Mouse (Mus musculus): ENCODE data around the gene Cdhr2.

The Cdhr2 gene

DNA sequence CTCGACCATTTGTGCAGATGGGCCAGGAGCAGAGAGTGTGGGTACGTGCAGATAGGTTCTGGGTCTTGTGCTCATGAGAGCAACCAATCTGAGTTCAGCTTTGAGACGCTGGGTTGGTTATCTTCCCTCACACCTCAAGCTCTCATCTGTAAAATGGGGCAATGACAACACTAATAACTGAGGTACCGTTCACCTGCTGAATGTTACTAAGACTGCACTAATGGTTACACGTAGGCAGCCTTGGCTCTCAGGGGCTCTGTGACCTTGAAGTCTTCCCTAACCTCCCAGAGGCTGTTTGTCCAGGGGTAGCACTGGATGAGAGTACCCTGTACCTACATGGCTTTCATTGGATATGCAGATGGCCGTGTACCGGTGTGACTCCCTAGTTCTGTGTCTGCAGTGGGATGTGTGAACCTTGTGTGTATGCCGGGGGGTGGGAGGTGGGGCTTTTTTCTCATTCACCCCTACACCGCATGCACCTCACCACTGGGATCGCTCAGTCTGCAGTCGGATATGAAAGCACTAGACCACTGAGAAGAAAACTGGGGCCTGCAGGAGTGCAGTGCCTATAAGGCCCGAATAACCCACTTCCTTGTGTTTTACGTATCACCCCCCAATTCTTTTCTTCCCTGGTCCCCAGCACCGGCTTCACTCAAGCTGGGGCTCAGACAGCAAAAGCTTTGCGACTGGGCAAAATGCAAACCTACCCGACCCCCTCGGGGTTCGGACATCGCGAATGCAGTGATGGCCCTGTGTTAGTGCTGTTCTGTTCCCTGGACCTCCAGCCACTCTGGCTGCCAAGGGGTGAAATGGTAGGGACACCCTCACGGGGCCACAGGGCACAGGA is 8.3 kb upstream of the Cdhr2 start:
- peak; percentile 16 for DNase-seq (ENCODE audit: extremely low spot score, low spot score)

DNA sequence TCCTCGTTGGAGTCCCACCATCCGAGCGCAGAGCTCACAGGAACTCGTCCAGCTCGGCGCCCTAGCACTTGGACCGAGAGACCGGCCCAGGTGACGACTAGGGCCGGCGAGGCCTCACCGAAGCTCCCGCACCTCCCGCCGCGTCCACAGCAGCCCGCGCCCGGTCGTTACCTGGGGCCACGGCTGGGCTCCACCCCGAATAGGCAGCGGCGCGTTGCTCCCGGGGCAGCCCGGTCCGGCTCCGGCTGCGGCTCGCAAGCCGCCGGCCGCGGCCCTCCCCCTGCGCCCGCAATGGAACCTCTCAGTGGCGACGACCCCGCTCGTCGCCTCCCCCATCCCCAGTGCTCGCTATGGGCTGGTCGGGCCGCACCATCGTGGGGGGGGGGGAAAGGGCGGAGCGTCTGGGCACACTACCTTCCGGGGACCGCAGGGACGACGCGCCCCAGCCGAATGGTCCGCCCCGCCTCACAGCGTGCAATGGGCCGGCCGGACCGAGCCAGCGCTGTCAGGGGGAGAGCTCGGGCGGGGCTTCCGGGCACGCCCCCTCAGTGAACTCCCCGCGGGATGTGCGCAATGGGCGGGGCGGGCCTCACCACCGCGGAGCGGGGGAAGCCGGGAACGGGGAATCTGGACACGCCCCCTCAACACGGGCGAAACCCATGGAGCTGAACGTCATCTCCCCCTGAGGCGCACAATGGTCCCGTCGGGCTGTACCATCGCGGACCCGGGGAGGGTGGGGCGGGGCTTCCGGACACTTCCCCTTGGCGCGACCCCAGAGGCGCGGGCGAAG is 7.5 kb upstream of the Cdhr2 start, which contains the start of gene Rnf44:
Gene Rnf44, minus strand, starts transcription at position 350 of the 790 bp plus-strand sequence.
- peak; percentile 99 for DNase-seq (ENCODE audit: extremely low spot score, low spot score)

DNA sequence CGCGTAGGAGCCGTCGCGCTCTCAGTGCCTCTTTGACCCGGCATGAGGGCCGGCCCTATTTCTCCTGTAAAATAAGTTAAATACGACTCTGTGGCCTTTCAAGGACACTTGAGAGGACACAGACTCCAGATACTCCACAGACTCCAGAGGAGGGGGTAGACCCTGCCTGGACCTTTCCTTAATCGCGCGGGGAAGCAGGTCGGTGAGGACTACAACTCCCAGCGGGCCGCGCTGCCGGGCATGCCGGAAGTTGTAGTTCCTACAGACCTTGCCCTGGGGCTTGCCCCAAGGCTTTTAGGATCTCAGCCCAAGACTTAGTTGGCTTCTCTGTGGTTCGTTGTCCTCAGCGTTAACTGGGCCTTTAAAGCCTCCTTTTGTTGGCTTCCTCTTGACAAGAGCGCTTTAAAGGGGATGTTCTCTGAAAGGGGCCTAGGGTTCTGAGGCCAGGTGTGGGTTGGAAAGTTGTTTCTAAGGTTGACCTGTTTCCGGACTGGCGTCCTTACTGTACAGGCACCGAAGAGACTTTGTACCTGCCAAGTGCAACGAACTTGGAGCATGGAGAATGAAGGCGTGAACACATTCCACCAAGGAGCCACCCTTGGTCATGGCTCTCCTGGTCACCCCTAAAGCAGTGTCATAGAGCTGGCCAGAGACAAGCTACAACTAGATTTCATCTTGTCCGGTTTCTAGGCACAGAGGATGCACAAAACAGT is 6.8 kb upstream of the Cdhr2 start:
- no peak for DNase-seq (ENCODE audit: extremely low spot score, low spot score)

DNA sequence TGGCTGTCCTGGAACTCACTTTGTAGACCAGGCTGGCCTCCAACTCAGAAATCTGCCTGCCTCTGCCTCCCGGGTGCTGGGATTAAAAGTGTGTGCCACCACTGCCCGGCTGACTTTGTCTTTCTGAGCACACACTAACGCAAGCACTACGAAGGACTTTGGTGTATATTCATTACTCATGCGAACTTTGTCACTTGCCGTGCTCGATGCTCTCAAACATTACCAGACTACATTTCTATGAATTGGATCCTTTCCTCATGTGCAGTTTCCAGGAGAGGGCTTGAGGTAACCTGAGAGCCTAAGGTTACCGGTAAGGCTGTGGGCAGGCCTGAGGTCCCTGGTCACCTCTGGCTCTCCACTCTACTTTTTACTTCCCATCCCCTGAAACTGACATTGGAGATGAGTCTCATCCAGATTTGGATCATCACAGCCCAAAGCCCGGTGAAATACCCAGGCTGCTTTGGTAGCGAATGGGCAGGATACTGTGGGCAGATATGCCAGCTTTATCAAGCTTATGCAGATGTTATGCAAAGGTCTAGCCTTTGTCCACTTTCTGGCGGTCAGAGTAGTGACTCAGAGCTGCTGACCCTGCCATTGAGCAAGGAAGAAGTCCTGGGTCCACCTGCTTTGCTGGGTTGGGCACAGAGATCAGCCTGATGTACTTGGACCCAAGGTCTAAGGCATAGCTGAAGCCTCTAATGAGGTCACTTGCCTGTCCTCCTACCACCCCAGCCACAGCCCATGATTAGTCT is 5.6 kb upstream of the Cdhr2 start:
- DNase-seq (ENCODE audit: extremely low spot score, low spot score) = no peak

DNA sequence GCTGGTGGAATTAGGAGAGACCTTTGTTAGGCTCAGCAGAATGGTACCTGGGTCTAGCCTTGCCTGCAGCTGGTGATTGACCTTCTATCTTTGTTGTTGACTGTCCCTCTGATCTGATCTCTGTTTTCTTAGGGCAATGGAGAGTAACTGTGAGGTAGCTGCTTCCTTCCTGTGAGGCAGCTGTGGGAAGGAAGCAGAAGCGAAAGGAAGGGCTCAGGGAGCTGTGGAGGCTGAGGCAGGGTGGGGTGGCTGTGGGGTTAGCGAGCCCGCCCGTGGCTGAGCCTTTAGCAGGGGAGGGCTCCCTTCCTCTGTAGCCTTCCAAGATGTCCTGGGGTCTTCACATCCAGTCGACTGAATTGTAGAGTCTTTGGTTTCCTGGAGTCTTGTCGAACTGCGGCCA is 1.2 kb downstream of the Cdhr2 start:
- no peak for DNase-seq (ENCODE audit: extremely low spot score, low spot score)

DNA sequence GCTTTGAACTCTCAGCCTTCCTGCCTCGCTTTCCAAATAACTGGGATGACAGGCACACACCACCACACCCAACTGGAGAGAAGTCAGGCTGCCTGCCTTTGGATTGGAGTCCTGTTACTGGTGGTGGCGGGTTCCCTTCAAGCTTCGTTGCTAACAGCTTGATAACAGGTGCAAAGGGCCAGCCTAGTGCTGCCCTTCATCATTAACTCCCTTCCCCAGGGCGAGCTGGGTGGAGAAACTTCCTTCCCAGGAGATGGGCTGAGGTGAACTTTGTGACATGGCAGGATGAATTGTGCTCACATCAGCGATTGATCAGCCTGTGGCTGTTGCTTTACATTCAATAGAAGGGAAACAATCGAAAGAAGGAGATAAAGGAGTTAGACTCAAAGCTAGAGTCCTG is 3.6 kb downstream of the Cdhr2 start:
- no peak for DNase-seq (ENCODE audit: extremely low spot score, low spot score)

DNA sequence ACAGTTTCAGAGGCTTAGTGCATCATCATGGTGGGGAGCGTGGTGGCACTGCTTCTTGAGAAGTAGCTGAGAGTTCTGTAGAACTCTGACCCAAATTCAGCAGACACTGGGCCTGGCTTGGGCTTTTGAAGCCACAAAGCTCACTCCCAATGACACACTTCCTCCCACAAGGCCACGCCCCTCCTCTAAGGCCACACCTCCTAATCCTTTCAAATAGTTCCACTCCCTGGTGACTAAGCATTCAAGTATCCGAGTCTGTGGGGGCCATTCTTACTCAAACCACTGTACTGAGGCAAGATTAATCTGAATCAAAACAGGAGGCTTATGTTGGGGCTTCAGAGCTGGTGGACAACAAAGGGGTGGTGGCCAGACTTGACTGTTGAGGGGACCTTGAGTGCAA is 9.6 kb downstream of the Cdhr2 start:
- no peak for DNase-seq (ENCODE audit: extremely low spot score, low spot score)

DNA sequence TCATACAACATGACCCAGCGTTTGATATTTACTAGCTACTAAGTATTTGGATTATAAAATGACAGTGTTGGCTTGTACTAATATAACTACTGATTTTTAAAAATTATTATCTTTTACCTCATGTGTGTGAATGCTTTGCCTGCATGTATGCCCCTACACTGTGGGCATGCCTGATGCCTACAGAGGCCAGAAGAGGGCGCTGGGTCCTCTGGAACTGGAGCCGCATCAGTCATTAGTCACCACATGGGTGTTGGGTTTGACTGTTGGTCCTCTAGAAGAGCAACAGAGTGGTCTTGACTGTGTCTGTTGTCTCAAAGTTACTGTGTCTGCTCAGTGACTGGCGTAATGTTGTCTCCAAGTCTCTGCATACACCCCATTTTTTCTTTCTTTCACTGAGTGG is 13.1 kb downstream of the Cdhr2 start:
- no peak for DNase-seq (ENCODE audit: extremely low spot score, low spot score)

DNA sequence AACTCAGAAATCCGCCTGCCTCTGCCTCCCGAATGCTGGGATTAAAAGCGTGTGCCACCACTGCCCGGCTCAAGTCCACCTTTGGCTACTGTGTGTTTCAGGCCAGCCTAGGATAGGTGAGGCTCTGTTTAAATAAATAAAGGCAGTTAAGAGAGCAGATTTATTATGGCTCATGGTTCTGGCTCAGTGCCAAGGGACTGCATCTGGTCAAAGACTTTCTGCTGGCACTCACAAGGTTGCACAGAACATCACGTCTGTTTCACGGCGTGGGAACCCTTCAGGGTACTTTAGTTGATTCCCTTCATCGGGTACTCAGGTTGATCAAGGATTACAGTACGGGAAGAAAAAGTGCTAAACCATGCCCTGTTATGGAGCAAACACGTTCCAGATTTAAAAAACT is 13.7 kb downstream of the Cdhr2 start:
- no peak for DNase-seq (ENCODE audit: extremely low spot score, low spot score)

DNA sequence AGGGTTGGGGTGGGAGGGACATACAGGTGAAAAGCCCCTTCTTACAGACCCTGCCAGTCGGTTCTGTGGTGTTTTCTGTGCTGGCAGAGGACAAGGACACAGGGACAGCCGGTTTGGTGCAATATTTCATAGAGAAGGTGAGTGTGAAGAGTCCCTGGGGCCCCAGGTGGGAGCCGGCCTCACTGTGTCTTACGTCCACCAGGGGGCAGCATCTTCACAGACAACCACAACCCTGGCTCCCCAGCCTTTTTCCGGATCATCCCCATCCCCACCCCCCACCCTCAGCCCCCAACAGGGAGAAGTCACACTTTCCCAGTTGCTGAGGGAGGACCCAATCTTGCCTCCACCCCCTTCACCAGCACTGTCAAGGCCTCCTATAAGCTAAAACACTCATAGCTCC is 15.7 kb downstream of the Cdhr2 start:
- peak; percentile 60 for DNase-seq (ENCODE audit: extremely low spot score, low spot score)

DNA sequence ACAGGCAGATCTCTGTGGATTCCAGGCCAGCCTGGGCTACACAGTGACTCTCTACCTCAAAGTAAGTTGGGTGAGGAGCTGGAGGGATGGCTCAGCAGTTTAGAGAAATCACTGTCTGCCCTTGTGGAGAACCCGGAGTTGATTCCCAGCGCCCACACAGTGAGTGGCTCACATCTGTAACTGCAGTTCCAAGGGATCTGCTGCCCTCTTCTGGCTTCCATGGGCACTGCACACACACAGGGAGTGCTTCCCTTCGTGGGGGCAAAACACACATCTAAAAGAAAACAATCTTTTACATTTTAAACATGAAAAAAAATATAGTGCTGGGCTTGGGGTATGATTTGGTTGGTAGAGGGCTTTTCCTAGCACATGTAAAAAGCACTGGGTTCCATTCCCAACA is 21.9 kb downstream of the Cdhr2 start:
- DNase-seq (ENCODE audit: extremely low spot score, low spot score) = no peak

DNA sequence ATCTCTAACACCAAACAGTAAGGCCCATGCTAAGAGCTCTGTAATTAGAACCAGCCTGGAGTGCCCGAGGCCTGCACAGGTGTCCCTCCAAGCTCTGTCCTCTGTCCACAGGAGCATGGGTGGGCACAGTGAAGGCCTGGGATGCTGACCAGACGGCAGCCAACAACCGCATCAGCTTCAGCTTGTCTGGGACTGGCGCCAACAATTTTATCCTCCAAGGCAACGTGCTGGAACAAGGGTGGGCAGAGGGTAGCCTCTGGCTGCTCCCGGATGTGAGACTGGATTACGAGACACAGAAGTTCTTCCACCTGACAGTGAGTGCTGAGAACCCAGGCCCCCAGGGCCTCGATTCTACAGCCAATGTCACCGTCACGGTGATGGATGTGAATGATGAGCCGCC is 24.9 kb downstream of the Cdhr2 start:
- DNase-seq (ENCODE audit: extremely low spot score, low spot score) = no peak

DNA sequence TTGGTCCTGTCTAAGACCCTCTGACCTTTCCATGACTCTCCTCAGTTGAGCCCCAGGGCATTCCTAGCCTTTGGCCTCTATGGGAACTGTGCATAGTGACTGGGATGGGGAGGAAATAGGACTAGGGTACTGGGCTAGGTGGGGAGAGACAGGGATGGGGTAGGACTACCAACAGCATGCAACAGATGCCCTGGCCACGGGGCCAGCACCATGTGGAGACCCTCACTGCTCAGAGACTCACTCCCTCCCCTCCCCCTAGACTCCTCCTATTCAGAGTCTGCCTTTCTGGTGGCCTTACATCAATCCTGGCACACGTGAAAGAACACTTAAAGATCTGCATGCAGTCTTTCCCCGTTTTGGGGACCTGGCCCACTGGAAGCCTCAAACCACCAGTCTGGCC is 35.7 kb downstream of the Cdhr2 start:
- no peak for DNase-seq (ENCODE audit: extremely low spot score, low spot score)

DNA sequence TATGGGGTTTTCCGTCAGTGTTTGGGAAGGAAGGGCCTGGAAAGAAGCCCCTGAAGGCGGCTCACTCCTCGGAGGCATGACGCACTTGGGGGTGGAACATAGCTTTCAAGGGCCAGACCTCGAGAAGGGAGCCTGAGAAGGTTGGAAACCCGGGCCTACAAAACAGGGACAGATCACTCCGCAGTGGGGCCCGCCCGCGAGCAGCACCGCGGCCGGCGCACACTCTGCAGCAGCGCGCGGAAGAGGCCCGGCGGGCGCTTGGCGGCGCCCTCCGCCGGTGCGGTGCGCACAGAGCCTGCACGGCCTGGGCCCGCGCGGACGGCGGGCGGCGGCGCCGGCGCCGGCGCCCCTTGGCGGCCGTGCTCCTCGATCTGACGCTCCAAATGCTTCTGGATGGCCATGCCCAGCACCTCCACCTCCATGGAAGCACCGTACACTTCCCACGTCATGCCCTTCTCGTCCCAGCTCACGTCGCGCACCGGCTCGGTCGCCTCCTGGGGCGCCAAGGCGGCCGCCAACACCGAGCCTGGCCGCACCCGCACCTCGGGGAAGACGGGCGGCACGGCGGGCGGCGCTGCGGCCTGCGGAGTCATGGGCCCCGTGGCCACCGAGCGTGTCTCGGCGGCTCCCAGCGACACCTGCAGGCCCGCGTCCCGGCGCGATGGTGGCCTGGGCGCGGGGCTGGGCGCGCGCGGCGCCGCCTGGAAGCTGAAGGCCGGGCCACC is 36.4 kb downstream of the Cdhr2 start:
- peak; percentile 51 for DNase-seq (ENCODE audit: extremely low spot score, low spot score)

DNA sequence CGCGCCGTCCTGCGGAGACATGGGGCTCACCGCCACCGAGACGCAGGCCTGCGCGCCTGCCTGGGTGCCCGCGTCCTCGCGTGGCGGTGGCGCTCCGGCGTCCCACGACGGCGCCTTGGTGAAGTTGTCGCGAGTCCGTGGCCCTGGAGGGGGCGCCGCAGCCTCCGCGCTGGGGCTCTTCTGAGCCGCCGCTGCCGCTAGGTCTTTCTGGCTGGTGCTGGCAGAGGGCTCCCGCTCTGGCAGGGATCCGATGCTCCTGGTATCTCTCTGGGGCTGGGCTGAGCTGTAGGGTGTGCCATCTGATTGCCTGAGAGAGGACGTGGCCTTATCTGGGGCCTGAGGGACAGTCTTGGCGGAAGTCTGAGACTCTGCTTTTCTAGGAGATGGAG is 36.9 kb downstream of the Cdhr2 start:
- DNase-seq (ENCODE audit: extremely low spot score, low spot score) = peak; percentile 36

DNA sequence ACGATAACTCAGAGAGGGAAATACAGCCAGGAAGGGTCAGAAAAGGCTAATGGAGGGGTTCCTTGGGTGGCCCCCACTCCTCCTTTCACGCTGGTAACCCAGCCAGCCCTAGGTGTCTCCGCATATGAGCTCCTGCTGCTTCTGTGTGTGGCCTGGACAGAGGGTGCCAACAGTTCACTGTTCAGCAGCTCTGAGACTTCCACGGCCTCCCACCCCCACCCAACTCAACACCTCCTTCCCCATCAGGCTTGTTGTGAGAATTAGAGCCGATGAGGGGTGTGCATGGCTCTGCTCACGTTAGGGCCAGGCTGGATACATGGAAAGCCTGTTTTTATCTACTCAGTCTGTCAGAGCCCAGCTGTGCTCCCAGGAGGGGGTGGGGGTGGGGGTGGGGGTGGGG is 44.8 kb downstream of the Cdhr2 start:
- no peak for DNase-seq (ENCODE audit: extremely low spot score, low spot score)

DNA sequence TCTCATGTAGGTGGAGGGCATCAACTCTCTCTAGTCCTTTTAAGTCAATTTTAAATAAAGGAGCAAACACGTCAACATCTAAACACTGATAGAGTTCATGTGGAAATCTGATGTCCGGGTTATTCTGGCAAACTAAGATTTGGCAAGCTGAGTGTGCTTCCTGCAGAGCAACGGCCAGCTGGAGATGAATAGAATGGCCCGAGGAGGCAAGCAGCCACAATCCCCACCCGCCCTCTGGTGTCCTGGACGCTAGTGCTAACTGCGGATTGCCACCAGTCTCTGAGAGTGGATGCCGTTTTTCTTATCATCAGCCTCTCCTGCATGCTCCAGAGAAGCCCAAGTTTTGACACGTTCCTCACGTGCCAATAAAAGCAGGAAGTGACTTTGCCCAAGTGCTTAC is 45.6 kb downstream of the Cdhr2 start:
- no peak for DNase-seq (ENCODE audit: extremely low spot score, low spot score)

DNA sequence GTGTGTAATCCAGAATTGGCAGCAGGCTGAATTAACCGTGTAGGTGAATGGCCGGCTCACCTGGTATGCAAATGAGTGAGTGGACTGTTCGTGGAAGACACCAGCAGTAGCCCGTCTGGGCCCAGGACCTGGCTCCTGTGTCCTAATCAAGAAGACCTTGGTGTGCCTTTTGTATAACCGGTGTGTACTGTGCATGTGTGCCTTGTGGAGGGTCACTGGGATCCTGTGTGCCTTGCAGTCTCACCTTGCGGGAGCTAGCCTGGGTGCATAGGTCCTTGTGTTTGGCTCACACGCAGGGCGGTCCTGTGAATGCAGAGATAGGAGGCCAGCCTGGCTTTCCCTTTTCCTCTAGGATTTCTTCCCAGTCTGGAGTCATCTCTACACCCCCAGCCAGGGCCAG is 46.9 kb downstream of the Cdhr2 start:
- DNase-seq (ENCODE audit: extremely low spot score, low spot score) = no peak

DNA sequence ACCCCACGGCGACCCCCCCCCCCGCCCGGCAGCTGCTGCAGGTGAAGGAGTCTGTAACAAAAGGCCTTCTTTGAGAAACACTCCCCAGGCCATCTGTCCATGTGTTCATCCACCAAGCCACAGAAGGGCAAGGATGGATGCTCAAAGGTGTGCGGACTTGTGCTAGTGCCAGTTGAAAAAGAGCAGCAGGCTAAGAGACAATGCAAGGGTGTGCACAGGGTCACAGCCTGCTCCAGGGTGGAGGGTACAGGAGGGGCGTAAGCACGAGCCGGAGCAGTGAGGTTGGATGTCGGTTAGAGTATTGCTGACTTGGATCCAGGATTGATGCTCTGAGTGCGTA is 47.4 kb downstream of the Cdhr2 start:
- no peak for DNase-seq (ENCODE audit: extremely low spot score, low spot score)

DNA sequence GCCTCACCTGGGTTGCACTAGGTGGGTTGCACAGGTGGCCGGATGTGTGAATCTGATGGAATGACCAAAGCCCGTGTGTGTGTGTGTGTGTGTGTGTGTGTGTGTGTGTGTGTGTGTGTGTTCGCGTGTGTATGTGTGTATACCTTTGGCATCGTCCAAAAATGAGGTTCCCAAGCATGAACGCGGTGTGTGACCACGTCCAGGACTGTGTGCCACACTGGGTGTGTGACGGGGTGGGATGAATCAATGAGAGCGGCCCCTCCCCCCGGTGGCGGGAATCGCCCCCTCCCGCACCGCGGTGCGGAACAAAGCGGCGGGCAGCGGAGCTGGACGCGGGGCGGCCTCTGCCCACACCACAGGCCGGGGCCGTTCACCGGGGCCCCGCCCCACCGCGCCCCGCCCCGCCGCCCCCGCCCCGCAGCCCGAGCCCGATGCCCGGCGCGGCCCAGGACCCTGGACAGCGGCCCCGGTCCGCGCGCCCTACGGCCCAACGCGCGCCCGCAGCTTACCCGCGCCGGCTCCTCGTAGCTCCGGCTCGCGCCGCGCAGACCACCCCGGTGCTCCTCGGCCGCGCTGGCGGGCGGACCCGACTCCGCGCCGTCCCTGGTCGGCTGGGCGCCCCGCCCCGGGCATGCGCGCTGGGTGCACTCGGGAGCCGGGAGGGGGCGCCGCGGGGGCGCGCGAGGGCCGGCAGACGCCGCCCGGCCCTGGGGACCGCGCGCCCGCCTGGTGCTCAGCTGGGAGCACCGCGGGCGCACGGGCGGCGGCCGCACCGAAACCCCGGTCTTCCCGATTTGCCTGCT is 48.0 kb downstream of the Cdhr2 start:
- peak; percentile 68 for DNase-seq (ENCODE audit: extremely low spot score, low spot score)

Measured in neural tube, embryonic 10.5 days (tissue).